Mouse (Mus musculus): Measurements from ENCODE around the gene Serpinb9. TPM values are rescaled to one million over a fixed set of nuclear protein-coding genes. Genes with fewer than 3 reads are reported as not detected.
"Not testable (repeated sequence)": the region's sequence is repeated elsewhere in the genome, so short reads cannot be mapped to it uniquely, and the experiment has no call there.

The Serpinb9 gene
- polyA plus RNA-seq, 1 experiment from 2014 or later, result 1.9 TPM

GRCm38 (mm10) chr13:33028550-33028949 is 25.5 kb downstream of the Serpinb9 start:
- Histone ChIP-seq H3K27ac (replicated peaks) (no peak overlapping the region), H3K9ac (no peak overlapping the region), H3K4me3 (replicated peaks) (no peak overlapping the region), H3K27me3 (no peaks in the 10 kb centered on the region), H3K9me3 (replicated peaks) (no peaks in the 10 kb centered on the region), H3K4me1 (replicated peaks) (0 out of 2 replicates have a peak, but pooled peaks cover 2% of the 10 kb centered on the region), H3K36me3 (replicated peaks) (no peaks in the 10 kb centered on the region), H3K4me2 (no peak overlapping the region)
- WGBS (ENCODE audit: insufficient replicate concordance), result 53% methylated on average over 2 of the region's 2 CpGs
- ATAC-seq (ENCODE audit: insufficient read depth), result no peak

- not testable (repeated sequence) for H3K27ac ChIP-seq (replicated peaks); H3K4me2 ChIP-seq; H3K4me3 ChIP-seq (replicated peaks); H3K9me3 ChIP-seq (replicated peaks); H3K27me3 ChIP-seq; H3K4me1 ChIP-seq (replicated peaks); H3K36me3 ChIP-seq (replicated peaks); H3K9ac ChIP-seq; ATAC-seq (ENCODE audit: insufficient read depth)
- 81% methylated on average over 2 of the region's 2 CpGs for WGBS (ENCODE audit: insufficient replicate concordance)
Measured at GRCm38 (mm10) chr13:33029478-33029877, 26.4 kb downstream of the Serpinb9 start.

- no peak overlapping the region for H3K4me3 ChIP-seq (replicated peaks)
- 78% methylated on average over 2 of the region's 3 CpGs for WGBS (ENCODE audit: insufficient replicate concordance)
- H3K9me3 ChIP-seq (replicated peaks), result no peaks in the 10 kb centered on the region
- H3K4me2 ChIP-seq, result no peak overlapping the region
- H3K27me3 ChIP-seq, result no peaks in the 10 kb centered on the region
- no peak overlapping the region for H3K27ac ChIP-seq (replicated peaks)
- H3K36me3 ChIP-seq (replicated peaks), result no peaks in the 10 kb centered on the region
- no peak for ATAC-seq (ENCODE audit: insufficient read depth)
- H3K4me1 ChIP-seq (replicated peaks), result 0 out of 2 replicates have a peak, but pooled peaks cover 2% of the 10 kb centered on the region
- H3K9ac ChIP-seq, result no peak overlapping the region
Measured at GRCm38 (mm10) chr13:33030281-33030680, 27.2 kb downstream of the Serpinb9 start.

- ATAC-seq (ENCODE audit: insufficient read depth), result no peak
- 44% methylated on average over 1 of the region's 1 CpGs for whole genome bisulfite sequencing (ENCODE audit: insufficient replicate concordance)
- Histone ChIP-seq H3K4me2 (no peak overlapping the region), H3K4me3 (replicated peaks) (no peak overlapping the region), H3K9me3 (replicated peaks) (no peaks in the 10 kb centered on the region), H3K4me1 (replicated peaks) (no peaks in the 10 kb centered on the region), H3K36me3 (replicated peaks) (no peaks in the 10 kb centered on the region), H3K27ac (replicated peaks) (no peak overlapping the region), H3K9ac (no peak overlapping the region), H3K27me3 (no peaks in the 10 kb centered on the region; the same call in 1 of the 2 replicates)
Measured at GRCm38 (mm10) chr13:33035506-33035905, 32.5 kb downstream of the Serpinb9 start.

- ATAC-seq (ENCODE audit: insufficient read depth), result no peak
- WGBS (ENCODE audit: insufficient replicate concordance), result 73% methylated on average over 3 of the region's 3 CpGs
- no peak overlapping the region for H3K4me2 ChIP-seq
- no peak overlapping the region for H3K27ac ChIP-seq (replicated peaks)
- no peaks in the 10 kb centered on the region for H3K36me3 ChIP-seq (replicated peaks)
- H3K9ac ChIP-seq, result no peak overlapping the region
- no peaks in the 10 kb centered on the region for H3K9me3 ChIP-seq (replicated peaks)
- no peak overlapping the region for H3K4me3 ChIP-seq (replicated peaks)
- H3K4me1 ChIP-seq (replicated peaks), result peaks cover 5% of the 10 kb centered on the region
- no peaks in the 10 kb centered on the region; the same call in 1 of the 2 replicates for H3K27me3 ChIP-seq
Measured at GRCm38 (mm10) chr13:33043542-33043941, 40.5 kb downstream of the Serpinb9 start.

- H3K27me3 ChIP-seq, result no peaks in the 10 kb centered on the region
- ATAC-seq (ENCODE audit: insufficient read depth), result peak; percentile 42; the same call in 1 of the 2 replicates
- H3K27ac ChIP-seq (replicated peaks), result no peak overlapping the region
- peaks cover 5% of the 10 kb centered on the region for H3K4me1 ChIP-seq (replicated peaks)
- H3K36me3 ChIP-seq (replicated peaks), result no peaks in the 10 kb centered on the region
- no peak overlapping the region for H3K4me3 ChIP-seq (replicated peaks)
- no peaks in the 10 kb centered on the region for H3K9me3 ChIP-seq (replicated peaks)
- WGBS (ENCODE audit: insufficient replicate concordance), result 56% methylated on average over 2 of the region's 2 CpGs
- no peak overlapping the region for H3K4me2 ChIP-seq
- H3K9ac ChIP-seq, result no peak overlapping the region
Measured at GRCm38 (mm10) chr13:33047234-33047633, 44.2 kb downstream of the Serpinb9 start.

GRCm38 (mm10) chr13:33048187-33048586 is 45.1 kb downstream of the Serpinb9 start:
- H3K36me3 ChIP-seq (replicated peaks), result no peaks in the 10 kb centered on the region
- H3K27me3 ChIP-seq, result no peaks in the 10 kb centered on the region
- no peak for ATAC-seq (ENCODE audit: insufficient read depth)
- H3K4me2 ChIP-seq, result no peak overlapping the region
- H3K9me3 ChIP-seq (replicated peaks), result no peaks in the 10 kb centered on the region
- no peak overlapping the region for H3K9ac ChIP-seq
- WGBS (ENCODE audit: insufficient replicate concordance), result 29% methylated on average over 4 of the region's 4 CpGs
- H3K27ac ChIP-seq (replicated peaks), result no peak overlapping the region
- no peak overlapping the region for H3K4me3 ChIP-seq (replicated peaks)
- H3K4me1 ChIP-seq (replicated peaks), result peaks cover 5% of the 10 kb centered on the region

GRCm38 (mm10) chr13:33051697-33052096 is 48.6 kb downstream of the Serpinb9 start:
- WGBS (ENCODE audit: insufficient replicate concordance), result 34% methylated on average over 3 of the region's 3 CpGs
- H3K9me3 ChIP-seq (replicated peaks), result no peaks in the 10 kb centered on the region
- H3K4me1 ChIP-seq (replicated peaks), result peaks cover 5% of the 10 kb centered on the region
- no peak overlapping the region for H3K4me2 ChIP-seq
- ATAC-seq (ENCODE audit: insufficient read depth), result no peak
- no peak overlapping the region for H3K9ac ChIP-seq
- no peaks in the 10 kb centered on the region for H3K27me3 ChIP-seq
- no peak overlapping the region for H3K4me3 ChIP-seq (replicated peaks)
- no peaks in the 10 kb centered on the region for H3K36me3 ChIP-seq (replicated peaks)
- no peak overlapping the region for H3K27ac ChIP-seq (replicated peaks)

GRCm38 (mm10) chr13:33063048-33063447 is 60.0 kb downstream of the Serpinb9 start:
- no peak overlapping the region for H3K27ac ChIP-seq (replicated peaks)
- no peak overlapping the region for H3K4me2 ChIP-seq
- ATAC-seq (ENCODE audit: insufficient read depth), result no peak
- H3K36me3 ChIP-seq (replicated peaks), result no peaks in the 10 kb centered on the region
- H3K9ac ChIP-seq, result no peak overlapping the region
- no peaks in the 10 kb centered on the region for H3K9me3 ChIP-seq (replicated peaks)
- WGBS (ENCODE audit: insufficient replicate concordance), result 55% methylated on average over 1 of the region's 1 CpGs
- no peak overlapping the region for H3K4me3 ChIP-seq (replicated peaks)
- no peaks in the 10 kb centered on the region for H3K27me3 ChIP-seq
- no peaks in the 10 kb centered on the region for H3K4me1 ChIP-seq (replicated peaks)

Other genes with a start within 250 kb of the Serpinb9 start
- 0.22 and 0.44 TPM in 2 replicates for gene Mylk4, start 219.3 kb upstream of the Serpinb9 start, polyA plus RNA-seq (2015; fragmentation: Nextera tagmentation; extraction: Ambion mirVana)
- 10.3 and 15.2 TPM in 2 replicates for gene Wrnip1, start 201.2 kb upstream of the Serpinb9 start, polyA plus RNA-seq (2015; fragmentation: Nextera tagmentation; extraction: Ambion mirVana)
- gene D930007J09Rik, start 200.4 kb upstream of the Serpinb9 start, polyA plus RNA-seq (2015; fragmentation: Nextera tagmentation; extraction: Ambion mirVana), result not detected in 2 replicates
- gene Serpinb1a, start 152.1 kb upstream of the Serpinb9 start, polyA plus RNA-seq (2015; fragmentation: Nextera tagmentation; extraction: Ambion mirVana), result 36.4 and 44.1 TPM in 2 replicates
- gene Serpinb1c, start 105.0 kb upstream of the Serpinb9 start, polyA plus RNA-seq (2015; fragmentation: Nextera tagmentation; extraction: Ambion mirVana), result not detected in 2 replicates
- gene Serpinb6b, start 38.0 kb upstream of the Serpinb9 start, polyA plus RNA-seq (2015; fragmentation: Nextera tagmentation; extraction: Ambion mirVana), result 4.6 and 5.4 TPM in 2 replicates
- not detected in 2 replicates for gene Serpinb9b, start 24.2 kb downstream of the Serpinb9 start, polyA plus RNA-seq (2015; fragmentation: Nextera tagmentation; extraction: Ambion mirVana)
- gene Serpinb1b, start 75.3 kb downstream of the Serpinb9 start, polyA plus RNA-seq (2015; fragmentation: Nextera tagmentation; extraction: Ambion mirVana), result 0.07 TPM in 1 of 2 replicates, not detected in the other
- not detected in 2 replicates for gene Serpinb9c, start 156.5 kb downstream of the Serpinb9 start, polyA plus RNA-seq (2015; fragmentation: Nextera tagmentation; extraction: Ambion mirVana)
- gene Serpinb9d, start 189.7 kb downstream of the Serpinb9 start, polyA plus RNA-seq (2015; fragmentation: Nextera tagmentation; extraction: Ambion mirVana), result not detected in 2 replicates
- gene Serpinb9e, start 246.4 kb downstream of the Serpinb9 start, polyA plus RNA-seq (2015; fragmentation: Nextera tagmentation; extraction: Ambion mirVana), result not detected in 2 replicates